Mouse (Mus musculus) hindbrain, embryonic 11.5 days (tissue): ENCODE results near the gene Brix1. TPM values are rescaled to one million over a fixed set of nuclear protein-coding genes. Genes with fewer than 3 reads are reported as not detected.

Experiments
- ATAC-seq: fragments of 200-750 bp; cut with Nextera tagmentation; 2 replicates; pipeline ENCODE4 v1.8.0; 2017; ENCODE audit warnings: mild to moderate bottlenecking, moderate TSS enrichment, moderate library complexity; ENCODE audit not compliant: low FRiP score
- DNase-seq: peaks from one replicate; pipeline ENCODE4 v3.0.0-alpha.2; 2015; ENCODE audit warnings: low spot score
- H3K27ac ChIP-seq: fragments of 300-500 bp; sonication (generic); 2 replicates; pipeline ENCODE4 v1.5.1; 2014; ENCODE audit warnings: mild to moderate bottlenecking, low read depth, low read length
- H3K27me3 ChIP-seq: fragments of 300-500 bp; sonication (generic); 2 replicates; pipeline ENCODE4 v1.6.1; 2014; ENCODE audit warnings: mild to moderate bottlenecking, low read length, moderate library complexity, mixed read lengths; ENCODE audit not compliant: control insufficient read depth, insufficient read depth
- H3K36me3 ChIP-seq: fragments of 300-500 bp; sonication (generic); 2 replicates; pipeline ENCODE4 v1.6.1; 2014; ENCODE audit warnings: mild to moderate bottlenecking, low read length, moderate library complexity, mixed read lengths; ENCODE audit not compliant: control insufficient read depth, insufficient read depth
- H3K4me1 ChIP-seq: fragments of 300-500 bp; sonication (generic); replicated peaks from 2 replicates; pipeline ENCODE4 v1.6.1; 2014; ENCODE audit warnings: low read length, mixed read lengths; ENCODE audit not compliant: control insufficient read depth, insufficient read depth
- H3K4me2 ChIP-seq: fragments of 300-500 bp; sonication (generic); replicated peaks from 2 replicates; pipeline ENCODE4 v1.6.1; 2014; ENCODE audit warnings: mild to moderate bottlenecking, low read depth, low read length
- H3K4me3 ChIP-seq: fragments of 300-500 bp; sonication (generic); 2 replicates; pipeline ENCODE4 v1.5.1; 2014; ENCODE audit warnings: low read depth, low read length
- H3K9ac ChIP-seq: fragments of 300-500 bp; sonication (generic); 2 replicates; pipeline ENCODE4 v1.6.1; 2014; ENCODE audit warnings: low read depth, low read length
- H3K9me3 ChIP-seq: fragments of 300-500 bp; sonication (generic); 2 replicates; pipeline ENCODE4 v1.6.1; 2016; ENCODE audit warnings: low read length; ENCODE audit not compliant: control insufficient read depth
- WGBS: fragments of 180-500 bp; shearing (Covaris S2); extraction: QIAGEN DNeasy Blood & Tissue Kit; methylation state at CpG from one replicate; pipeline ENCODE4 v1.1.7; 2014; 5-methylcytosine and 5-hydroxymethylcytosine counted together
- polyA plus RNA-seq: library from polyadenylated mRNA; unstranded; fragments of >200 nt; fragmentation: Nextera tagmentation; extraction: Ambion mirVana; gene quantifications from 2 replicates; pipeline ENCODE4 v1.2.1, GENCODE M21; 2014

Gene Brix1
- polyA plus RNA-seq, 1 experiment from 2014 or later: 126 TPM

- Histone ChIP-seq H3K27ac (no peak overlapping the region), H3K27me3 (no peaks in the 10 kb centered on the region), H3K9ac (no peak overlapping the region), H3K9me3 (no peaks in the 10 kb centered on the region), H3K36me3 (no peaks in the 10 kb centered on the region), H3K4me3 (no peak overlapping the region), H3K4me1 (no peaks in the 10 kb centered on the region), H3K4me2 (no peak overlapping the region)
- WGBS: 83% methylated on average over 1 of the region's 1 CpGs
- no peak for ATAC-seq
- no peak for DNase-seq
Observed at GRCm38 (mm10) chr15:10436893-10437292, 48.9 kb downstream of the Brix1 start.

GRCm38 (mm10) chr15:10426545-10427266 is 59.0 kb downstream of the Brix1 start:
- H3K4me2 ChIP-seq: no peak overlapping the region
- no peak for ATAC-seq

GRCm38 (mm10) chr15:10426124-10426523 is 59.6 kb downstream of the Brix1 start:
- DNase-seq: no peak
- no peaks in the 10 kb centered on the region for H3K9me3 ChIP-seq
- H3K27ac ChIP-seq: no peak overlapping the region
- no peaks in the 10 kb centered on the region for H3K27me3 ChIP-seq
- H3K9ac ChIP-seq: no peak overlapping the region
- 96% methylated on average over 6 of the region's 6 CpGs for WGBS
- no peak overlapping the region for H3K4me3 ChIP-seq
- H3K4me1 ChIP-seq: no peaks in the 10 kb centered on the region
- no peaks in the 10 kb centered on the region for H3K36me3 ChIP-seq
- no peak for ATAC-seq
- H3K4me2 ChIP-seq: no peak overlapping the region

More at GRCm38 (mm10) chr15:10426545-10427266, 59.0 kb downstream of the Brix1 start:
- no peak overlapping the region for H3K9ac ChIP-seq
- no peak overlapping the region for H3K27ac ChIP-seq
- no peak for DNase-seq
- 94% methylated on average over 13 of the region's 13 CpGs for WGBS
- H3K9me3 ChIP-seq: no peaks in the 10 kb centered on the region
- no peak overlapping the region for H3K4me3 ChIP-seq
- no peaks in the 10 kb centered on the region for H3K4me1 ChIP-seq
- no peaks in the 10 kb centered on the region for H3K36me3 ChIP-seq
- no peaks in the 10 kb centered on the region for H3K27me3 ChIP-seq

Other genes starting within 250 kb of the Brix1 start
- gene Gm21973, start 160.6 kb downstream of the Brix1 start, polyA plus RNA-seq: not detected in 2 replicates
- gene Agxt2, start 127.4 kb downstream of the Brix1 start, polyA plus RNA-seq: not detected in 2 replicates
- gene Dnajc21, start 15.4 kb downstream of the Brix1 start, polyA plus RNA-seq: 16.0 TPM in 2 replicates
- 31.4 and 33.5 TPM in 2 replicates for gene Rad1, start 71 bp upstream of the Brix1 start, polyA plus RNA-seq
- not detected in 2 replicates for gene Ttc23l, start 72.7 kb upstream of the Brix1 start, polyA plus RNA-seq
- gene Rai14, start 228.7 kb upstream of the Brix1 start, polyA plus RNA-seq: 86.0 and 93.4 TPM in 2 replicates